Comparison of ENCODE assay signal across 16 mouse cellular contexts in the genomic region with DNA sequence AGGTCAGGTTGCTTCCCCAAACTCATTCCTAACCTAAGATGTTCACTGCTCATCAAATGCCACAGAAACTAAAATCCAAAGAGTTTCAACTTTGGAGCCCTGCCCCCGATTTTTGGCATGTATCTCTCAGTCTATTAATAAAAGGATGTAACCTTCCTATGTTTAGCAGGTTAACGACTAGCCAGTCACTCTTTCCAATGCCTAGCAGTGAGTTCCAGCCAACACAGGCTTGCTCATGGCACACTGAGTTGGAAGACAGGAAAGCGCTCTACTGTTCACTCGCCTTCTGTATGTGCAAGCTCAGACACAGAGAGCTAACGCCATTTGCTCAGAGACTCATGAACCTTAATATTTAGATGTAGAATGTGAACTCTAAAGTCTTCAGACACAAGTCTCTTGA.
"Had no signal": no experiment of that assay in that cellular context is flagged by ENCODE, and none has a peak within 500 bp of the region (broad histone marks: within the 10 kb centered on the region; RNA-seq: fewer than 3 reads in every experiment).

No protein-coding gene starts in this region.

- H3K9ac ChIP-seq: lung, embryonic 15.5 days; midbrain, embryonic 13.5 days; midbrain, embryonic 15.5 days; neural tube, embryonic 12.5 days had no signal

- H3K4me1 ChIP-seq: lung, embryonic 15.5 days; megakaryocyte, embryonic 14.5 days; midbrain, embryonic 13.5 days; midbrain, embryonic 15.5 days; neural tube, embryonic 12.5 days had no signal

- DNase-seq: lung, adult 2 months; lung, postnatal 14 days; lung, postnatal 36 days; right cerebral cortex, postnatal 14 days; spleen, adult 18-20 months; thymus, adult 18-20 months; thymus, postnatal 25 days; thymus, postnatal 4 days had no signal

- H3K9me3 ChIP-seq: lung, embryonic 15.5 days; midbrain, embryonic 13.5 days; midbrain, embryonic 15.5 days; neural tube, embryonic 12.5 days had no signal

- H3K27me3 ChIP-seq: lung, embryonic 15.5 days; megakaryocyte, embryonic 14.5 days; midbrain, embryonic 13.5 days; midbrain, embryonic 15.5 days; neural tube, embryonic 12.5 days had no signal

- H3K27ac ChIP-seq: lung, embryonic 15.5 days; macrophage; midbrain, embryonic 13.5 days; midbrain, embryonic 15.5 days; neural tube, embryonic 12.5 days had no signal

- ATAC-seq: lung, postnatal 0 days; midbrain, embryonic 13.5 days; midbrain, embryonic 15.5 days had no signal

- H3K36me3 ChIP-seq: lung, embryonic 15.5 days; midbrain, embryonic 13.5 days; midbrain, embryonic 15.5 days; neural tube, embryonic 12.5 days had no signal

- H3K4me3 ChIP-seq: lung, embryonic 15.5 days; megakaryocyte, embryonic 14.5 days; midbrain, embryonic 13.5 days; midbrain, embryonic 15.5 days; neural tube, embryonic 12.5 days had no signal

- H3K4me2 ChIP-seq: lung, embryonic 15.5 days; midbrain, embryonic 11.5 days; midbrain, embryonic 13.5 days; midbrain, embryonic 15.5 days; neural tube, embryonic 12.5 days had no signal
